Mouse (Mus musculus) macrophage (primary cell): ENCODE measurements around the gene Aldh1a2. TPM values are rescaled to one million over a fixed set of nuclear protein-coding genes. Genes with fewer than 3 reads are reported as not detected.

Experiments used
- H3K27ac ChIP-seq: fragments of 350-480 bp; formaldehyde crosslinking; 2 replicates; pipeline ENCODE4 v1.9.0; 2021
- H3K36me3 ChIP-seq: fragments of 350-480 bp; formaldehyde crosslinking; 2 replicates; pipeline ENCODE4 v1.9.0; 2021; ENCODE audit errors: inconsistent target
- H3K4me3 ChIP-seq: fragments of 350-480 bp; formaldehyde crosslinking; 2 replicates; pipeline ENCODE4 v1.9.0; 2021; ENCODE audit errors: inconsistent target
- H3K79me2 ChIP-seq: fragments of 350-480 bp; formaldehyde crosslinking; 2 replicates; pipeline ENCODE4 v1.9.0; 2021; ENCODE audit errors: inconsistent target
- WGBS: methylation state at CpG from one replicate; pipeline ENCODE4 v1.1.7; 2026; ENCODE audit warnings: inconsistent platforms; ENCODE audit not compliant: missing documents; 5-methylcytosine and 5-hydroxymethylcytosine counted together
- polyA plus RNA-seq: library from polyadenylated mRNA; stranded (reverse); fragments of 250-400 nt; gene quantifications from 3 replicates; pipeline ENCODE4 v1.2.4, GENCODE M21; 2018; ENCODE audit warnings: inconsistent platforms

Gene Aldh1a2
- polyA plus RNA-seq, 1 experiment from 2014 or later: 0.17 TPM

- 54% methylated on average over 4 of the region's 4 CpGs for WGBS
- Histone ChIP-seq H3K4me3 (no peak overlapping the region), H3K79me2 (no peaks in the 10 kb centered on the region), H3K27ac (no peak overlapping the region), H3K36me3 (no peaks in the 10 kb centered on the region)
These were observed 121.1 kb downstream of the Aldh1a2 start for GRCm38 (mm10) chr9:71336674-71337073.

- H3K79me2 ChIP-seq: no peaks in the 10 kb centered on the region
- WGBS: 98% methylated on average over 3 of the region's 3 CpGs
- no peak overlapping the region for H3K4me3 ChIP-seq
- H3K27ac ChIP-seq: no peak overlapping the region
- no peaks in the 10 kb centered on the region for H3K36me3 ChIP-seq
These were observed 121.8 kb downstream of the Aldh1a2 start for GRCm38 (mm10) chr9:71337425-71337824.

DNA sequence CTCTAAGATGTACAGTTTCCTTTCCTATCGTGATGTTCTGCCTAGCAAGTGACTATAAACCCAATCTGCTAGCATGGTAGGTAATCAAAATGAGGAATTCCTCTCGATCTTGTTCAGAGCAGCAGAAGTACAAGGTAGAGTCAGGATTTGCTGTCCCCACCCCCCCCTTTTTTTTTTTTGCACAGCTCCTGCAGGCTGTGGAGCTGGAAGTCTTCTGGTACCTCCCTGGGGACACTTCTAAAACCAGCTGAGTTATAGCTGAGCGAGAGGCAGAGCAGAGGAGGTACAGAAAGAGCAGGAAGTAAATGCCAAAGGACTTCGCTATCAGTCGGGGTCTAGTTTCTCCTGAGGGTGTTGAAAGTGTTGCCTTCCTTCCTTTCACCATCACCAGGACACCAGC, 124.5 kb downstream of the Aldh1a2 start:
- H3K36me3 ChIP-seq: no peaks in the 10 kb centered on the region
- no peaks in the 10 kb centered on the region for H3K79me2 ChIP-seq
- no peak overlapping the region for H3K27ac ChIP-seq
- WGBS: 27% methylated on average over 5 of the region's 5 CpGs
- H3K4me3 ChIP-seq: no peak overlapping the region

Other genes starting within 250 kb of the Aldh1a2 start
- 0.21 to 0.23 TPM in 2 of 3 replicates, not detected in the other for gene Aqp9, start 47.1 kb upstream of the Aldh1a2 start, polyA plus RNA-seq